Comparison of ENCODE assay signal across 9 mouse cellular contexts in genomic region chr2:73431959-73432396, GRCm38 (mm10). TPM values are rescaled to one million over a fixed set of nuclear protein-coding genes. Genes with fewer than 3 reads are reported as not detected.
DNase-seq lines count a peak whose midpoint lies in the region; ATAC-seq lines count a peak whose summit lies in the region.
"Had no signal": no experiment of that assay in that cellular context is flagged by ENCODE, and none has a peak within 500 bp of the region (broad histone marks: within the 10 kb centered on the region; RNA-seq: fewer than 3 reads in every experiment).

No protein-coding gene starts in this region.

- intact Hi-C loops in gastrocnemius, postnatal 14 days (cut with DNase I; ENCODE audit: low total_unique reads) = no loop called here

- 0 out of 2 replicates have a peak, but pooled peaks have one; percentile 18 for ATAC-seq in heart, embryonic 12.5 days (ENCODE audit: insufficient number of reproducible peaks, low FRiP score)
- ATAC-seq in liver, embryonic 12.5 days = no peak

- H3K4me1 ChIP-seq in heart, embryonic 12.5 days (replicated peaks) = peaks cover 9% of the 10 kb centered on the region; the same call in 1 of the 2 replicates
- peaks cover 11% of the 10 kb centered on the region; the same call in 1 of the 2 replicates for H3K4me1 ChIP-seq in liver, embryonic 12.5 days

- 32% methylated on average over 14 of the region's 14 CpGs for WGBS in heart, embryonic 12.5 days
- WGBS in liver, embryonic 12.5 days (ENCODE audit: insufficient replicate concordance) = 58% methylated on average over 14 of the region's 14 CpGs

- H3K4me3 ChIP-seq in heart, embryonic 12.5 days = peak overlapping the region; percentile 27; the same call in 1 of the 2 replicates
- H3K4me3 ChIP-seq in liver, embryonic 12.5 days = no peak overlapping the region

- H3K9ac ChIP-seq in heart, embryonic 12.5 days = no peak overlapping the region
- no peak overlapping the region for H3K9ac ChIP-seq in liver, embryonic 12.5 days

- no peaks in the 10 kb centered on the region for H3K27me3 ChIP-seq in heart, embryonic 12.5 days (replicated peaks)
- no peaks in the 10 kb centered on the region for H3K27me3 ChIP-seq in liver, embryonic 12.5 days (replicated peaks)

- H3K36me3 ChIP-seq in heart, embryonic 12.5 days = peaks cover 33% of the 10 kb centered on the region
- H3K36me3 ChIP-seq in liver, embryonic 12.5 days = peaks cover 45% of the 10 kb centered on the region

- peak overlapping the region; percentile 51 for H3K4me2 ChIP-seq in heart, embryonic 12.5 days
- peak overlapping the region; percentile 11; the same call in 1 of the 2 replicates for H3K4me2 ChIP-seq in liver, embryonic 12.5 days

- DNase-seq in gastrocnemius, postnatal 14 days = peak; percentile 42
- DNase-seq in gastrocnemius, postnatal 10 days = no peak
- DNase-seq in ES-CJ7 (ENCODE audit: low read depth, low spot score) = peak; percentile 70
- no peak for DNase-seq in c-Kit-positive CD71-positive TER-119-positive erythroid progenitor cells, embryonic 14.5 days (ENCODE audit: low spot score)
- no peak for DNase-seq in thymus, postnatal 10 days (ENCODE audit: low spot score in 2 of 2)
- no peak for DNase-seq in cerebellum, adult 9-10 months

- H3K27ac ChIP-seq in heart, embryonic 12.5 days (ENCODE audit: poor library complexity, severe bottlenecking) = peak overlapping the region; percentile 28; the same call in 1 of the 2 replicates
- H3K27ac ChIP-seq in liver, embryonic 12.5 days = peak overlapping the region; percentile 26; the same call in 1 of the 2 replicates

- no peaks in the 10 kb centered on the region for H3K9me3 ChIP-seq in heart, embryonic 12.5 days (replicated peaks)
- H3K9me3 ChIP-seq in liver, embryonic 12.5 days (replicated peaks) = no peaks in the 10 kb centered on the region
- H3K9me3 ChIP-seq: G1E had no signal

RNA-seq across cellular contexts. Expression of gene Gpr155, which starts 45.6 kb away (rescaled TPM):
- 10 to 100 TPM; 10.9 to 12.0 TPM for total RNA-seq in gastrocnemius, postnatal 14 days (2021)
- 10 to 100 TPM; 11.9 to 12.0 TPM for total RNA-seq in gastrocnemius, postnatal 10 days (2021)
- polyA plus RNA-seq in heart, embryonic 12.5 days (2016; fragmentation: Nextera tagmentation; extraction: Ambion mirVana) = 4.9 and 5.8 TPM in 2 replicates
- polyA plus RNA-seq in liver, embryonic 12.5 days (2016; fragmentation: Nextera tagmentation; extraction: Ambion mirVana) = 8.7 and 9.2 TPM in 2 replicates

Comparison
In these comparisons a context has a peak if more than half of its experiments do, and no peak if none do; other contexts are left out.
1. DNase-seq: peak in gastrocnemius, postnatal 14 days (single experiment) and ES-CJ7 (single experiment); none in gastrocnemius, postnatal 10 days (single experiment), c-Kit-positive CD71-positive TER-119-positive erythroid progenitor cells, embryonic 14.5 days (single experiment), thymus, postnatal 10 days (0 of 2) and cerebellum, adult 9-10 months (single experiment).